Mouse (Mus musculus): ENCODE measurements around the gene Samd9l.
A peak's percentile ranks its signal among the peaks of the same experiment; 100 is the strongest.
"Not testable (repeated sequence)": the region's sequence is repeated elsewhere in the genome, so short reads cannot be mapped to it uniquely, and the experiment has no call there.

Gene Samd9l

GRCm38 (mm10) chr6:3399340-3400068 lies at the start of gene Samd9l:
Gene Samd9l (minus strand): TSS chr6:3399572.
- DNase-seq (ENCODE audit: low read depth, low spot score), result not testable (repeated sequence)

- DNase-seq (ENCODE audit: low read depth, low spot score), result peak; percentile 39
These were observed 48.0 kb upstream of the Samd9l start for GRCm38 (mm10) chr6:3447404-3447803.

- DNase-seq (ENCODE audit: low read depth, low spot score), result no peak
These were observed 44.5 kb upstream of the Samd9l start for GRCm38 (mm10) chr6:3443905-3444304.

DNA sequence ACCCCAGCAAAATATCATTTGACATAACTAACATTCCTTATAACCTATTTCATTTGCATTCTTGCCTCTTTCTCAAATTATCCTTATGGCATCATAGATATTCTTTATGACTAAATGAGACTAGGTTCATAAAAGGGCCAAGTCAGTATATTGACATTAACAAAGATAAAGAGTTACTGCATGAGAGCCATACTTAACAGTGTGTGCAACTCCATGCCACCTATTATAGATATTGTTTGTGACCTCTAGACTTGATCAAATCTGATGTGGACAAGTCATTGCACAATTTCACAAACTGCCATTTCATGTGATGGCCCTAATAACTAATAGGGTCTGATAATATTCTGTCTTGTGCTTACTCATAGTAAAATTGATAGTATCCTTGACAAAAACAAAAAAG lies 36.7 kb upstream of the Samd9l start:
- DNase-seq (ENCODE audit: low read depth, low spot score), result no peak

GRCm38 (mm10) chr6:3430976-3431375 lies 31.6 kb upstream of the Samd9l start:
- not testable (repeated sequence) for DNase-seq (ENCODE audit: low read depth, low spot score)

GRCm38 (mm10) chr6:3427047-3427446 lies 27.7 kb upstream of the Samd9l start:
- no peak for DNase-seq (ENCODE audit: low read depth, low spot score)

DNA sequence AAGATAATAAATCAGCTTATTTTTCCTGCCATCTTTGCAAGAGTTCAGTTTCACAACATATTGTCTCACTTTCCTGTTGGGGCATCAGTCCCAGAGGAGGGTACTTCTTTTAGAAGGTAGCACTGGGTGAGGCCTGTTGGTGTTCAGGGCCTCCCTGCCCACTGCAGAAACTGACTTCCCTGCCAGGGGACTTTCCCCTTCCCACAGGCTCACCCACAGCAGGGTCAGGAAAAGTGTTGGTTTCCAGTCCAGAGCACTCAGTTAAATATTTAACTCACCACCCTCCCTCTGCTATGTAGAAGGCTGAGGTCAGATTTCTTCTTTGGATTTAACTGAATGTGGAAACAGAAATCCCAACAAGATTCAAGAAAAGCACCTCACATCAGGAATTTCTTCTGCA lies 26.0 kb upstream of the Samd9l start:
- not testable (repeated sequence) for DNase-seq (ENCODE audit: low read depth, low spot score)

DNA sequence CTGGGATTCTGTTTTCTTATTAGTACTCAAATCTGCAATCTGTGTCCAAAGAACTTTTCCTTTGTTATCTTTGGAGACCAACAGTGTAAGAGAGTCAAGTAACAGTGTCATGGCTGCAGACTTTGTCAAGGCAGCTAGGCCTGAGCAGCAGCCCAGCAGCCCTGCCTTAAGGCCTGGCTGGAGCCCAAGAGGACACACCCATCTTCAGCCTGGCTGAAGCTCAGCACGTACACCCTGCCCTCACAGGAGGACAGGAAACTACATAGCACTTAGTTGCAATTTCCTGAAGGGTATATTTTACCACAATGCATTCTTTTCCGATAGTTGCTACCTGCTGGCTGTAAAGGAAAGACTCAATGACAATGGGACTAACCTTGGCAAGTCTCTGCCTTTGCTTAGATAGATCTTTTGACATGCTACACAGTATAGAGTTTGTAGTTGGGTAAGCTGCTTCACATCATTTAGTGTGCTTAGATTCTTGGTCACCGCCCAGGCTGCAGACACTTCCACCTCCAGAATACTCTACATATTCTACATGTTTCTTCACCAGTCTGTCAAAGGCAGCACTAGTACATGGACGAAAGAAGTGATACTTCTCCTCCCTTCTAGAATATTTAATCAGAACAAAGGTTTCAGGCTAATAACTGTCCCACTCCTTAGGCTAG lies 25.4 kb upstream of the Samd9l start:
- not testable (repeated sequence) for DNase-seq (ENCODE audit: low read depth, low spot score)

- DNase-seq (ENCODE audit: low read depth, low spot score), result not testable (repeated sequence)
These were observed 2.0 kb downstream of the Samd9l start for GRCm38 (mm10) chr6:3397182-3397906.

GRCm38 (mm10) chr6:3395921-3396611 lies 3.3 kb downstream of the Samd9l start:
- DNase-seq (ENCODE audit: low read depth, low spot score), result not testable (repeated sequence)

DNA sequence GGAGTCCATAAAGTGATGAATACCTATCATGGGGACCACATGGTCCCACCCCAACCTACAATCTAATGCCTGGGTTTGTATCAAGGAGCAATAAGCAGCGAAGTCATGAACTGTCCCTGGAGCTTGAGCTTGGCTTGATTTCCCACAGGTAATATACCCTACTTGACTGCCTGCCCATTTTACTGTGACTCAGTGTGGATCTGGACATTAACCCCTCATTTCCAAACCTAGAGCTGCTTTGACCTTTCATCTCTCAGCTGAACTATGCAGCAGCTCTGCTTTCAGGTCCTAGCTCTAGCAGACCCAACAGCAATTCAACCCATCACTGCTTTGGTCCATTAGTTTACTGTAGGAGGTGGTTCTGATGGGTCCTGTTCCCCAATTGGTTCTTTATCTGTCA lies 9.4 kb downstream of the Samd9l start:
- DNase-seq (ENCODE audit: low read depth, low spot score), result no peak

- DNase-seq (ENCODE audit: low read depth, low spot score), result no peak
These were observed 12.8 kb downstream of the Samd9l start for GRCm38 (mm10) chr6:3386565-3386964.

GRCm38 (mm10) chr6:3384816-3385215 lies 14.6 kb downstream of the Samd9l start:
- DNase-seq (ENCODE audit: low read depth, low spot score), result not testable (repeated sequence)

DNA sequence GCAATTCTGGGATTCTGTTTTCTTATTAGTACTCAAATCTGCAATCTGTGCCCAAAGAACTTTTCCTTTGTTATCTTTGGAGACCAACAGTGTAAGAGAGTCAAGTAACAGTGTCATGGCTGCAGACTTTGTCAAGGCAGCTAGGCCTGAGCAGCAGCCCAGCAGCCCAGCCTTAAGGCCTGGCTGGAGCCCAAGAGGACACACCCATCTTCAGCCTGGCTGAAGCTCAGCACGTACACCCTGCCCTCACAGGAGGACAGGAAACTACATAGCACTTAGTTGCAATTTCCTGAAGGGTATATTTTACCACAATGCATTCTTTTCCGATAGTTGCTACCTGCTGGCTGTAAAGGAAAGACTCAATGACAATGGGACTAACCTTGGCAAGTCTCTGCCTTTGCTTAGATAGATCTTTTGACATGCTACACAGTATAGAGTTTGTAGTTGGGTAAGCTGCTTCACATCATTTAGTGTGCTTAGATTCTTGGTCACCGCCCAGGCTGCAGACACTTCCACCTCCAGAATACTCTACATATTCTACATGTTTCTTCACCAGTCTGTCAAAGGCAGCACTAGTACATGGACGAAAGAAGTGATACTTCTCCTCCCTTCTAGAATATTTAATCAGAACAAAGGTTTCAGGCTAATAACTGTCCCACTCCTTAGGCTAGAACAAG lies 15.1 kb downstream of the Samd9l start:
- DNase-seq (ENCODE audit: low read depth, low spot score), result not testable (repeated sequence)

- no peak for DNase-seq (ENCODE audit: low read depth, low spot score)
These were observed 20.2 kb downstream of the Samd9l start for GRCm38 (mm10) chr6:3379146-3379545.

DNA sequence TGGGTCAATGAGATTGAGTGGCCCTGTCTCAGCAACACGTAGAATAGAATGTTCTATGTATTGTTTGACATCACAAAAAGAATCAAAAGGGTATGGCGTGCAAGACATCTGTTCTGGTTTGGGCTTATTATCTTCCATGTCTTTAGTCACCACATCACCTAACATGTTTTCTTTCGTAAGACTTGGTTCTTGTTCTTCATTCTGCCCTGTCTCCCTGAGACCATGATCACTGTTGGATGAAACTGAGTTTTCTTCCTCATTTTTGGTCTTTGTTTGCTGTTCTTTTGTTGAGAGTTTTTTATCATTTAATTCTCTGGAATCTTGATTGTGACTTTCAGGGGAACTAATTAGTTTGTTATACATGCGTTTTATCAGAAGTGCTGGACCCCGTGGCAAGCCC lies 22.7 kb downstream of the Samd9l start:
- DNase-seq (ENCODE audit: low read depth, low spot score), result no peak

GRCm38 (mm10) chr6:3369527-3369926 lies 29.8 kb downstream of the Samd9l start:
- no peak for DNase-seq (ENCODE audit: low read depth, low spot score)

DNA sequence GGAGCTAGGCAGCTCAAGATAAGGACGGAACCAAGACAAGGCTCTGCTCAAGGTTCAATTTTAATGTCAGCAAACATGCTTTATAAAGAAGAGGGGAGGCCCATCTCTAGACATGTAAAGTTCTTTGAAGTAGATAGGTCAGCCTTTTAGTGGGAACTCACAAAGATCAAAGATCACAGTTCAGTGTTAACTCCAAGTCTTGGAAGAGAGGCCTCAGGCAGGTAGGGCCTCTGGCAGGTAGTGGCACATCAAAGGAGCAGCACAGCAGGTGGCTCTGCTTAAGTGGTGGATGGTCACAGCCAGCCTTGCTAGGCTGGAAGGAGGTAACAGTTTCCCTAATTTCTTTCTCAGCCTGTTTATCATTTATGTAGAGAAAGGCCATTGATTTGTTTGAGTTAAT lies 33.8 kb downstream of the Samd9l start:
- not testable (repeated sequence) for DNase-seq (ENCODE audit: low read depth, low spot score)

DNA sequence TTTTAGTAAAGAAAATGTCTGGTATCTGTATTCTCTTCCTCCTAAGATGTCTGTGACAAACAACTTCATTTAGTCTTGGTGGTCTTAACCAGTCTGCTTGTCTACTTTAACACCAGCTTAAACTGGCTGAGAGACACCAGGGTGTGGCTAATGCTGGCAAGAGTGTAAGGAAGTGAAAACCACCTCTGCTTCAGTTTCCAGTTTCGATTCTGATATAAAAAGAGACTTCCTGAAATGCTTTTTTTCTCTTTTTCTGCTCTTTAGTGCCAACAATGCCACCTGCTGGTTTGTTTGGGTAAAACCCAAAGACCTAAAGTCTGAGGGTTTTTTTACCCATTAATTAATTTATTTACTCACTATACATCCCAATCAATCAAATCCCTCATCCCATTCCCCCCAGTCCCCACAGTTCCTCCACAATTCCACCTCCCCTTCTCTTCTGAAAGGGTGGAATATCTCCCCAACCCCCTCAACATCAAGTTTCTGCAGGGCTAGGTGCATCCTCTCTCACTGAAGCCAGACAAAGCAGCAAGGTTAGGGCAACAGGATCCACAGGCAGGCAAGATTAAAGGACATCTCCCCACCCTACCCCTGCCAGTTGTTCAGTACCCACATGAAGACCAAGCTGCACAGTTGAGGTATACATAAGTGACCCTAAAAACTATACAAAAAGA lies 53.3 kb downstream of the Samd9l start:
- not testable (repeated sequence) for DNase-seq (ENCODE audit: low read depth, low spot score)

DNA sequence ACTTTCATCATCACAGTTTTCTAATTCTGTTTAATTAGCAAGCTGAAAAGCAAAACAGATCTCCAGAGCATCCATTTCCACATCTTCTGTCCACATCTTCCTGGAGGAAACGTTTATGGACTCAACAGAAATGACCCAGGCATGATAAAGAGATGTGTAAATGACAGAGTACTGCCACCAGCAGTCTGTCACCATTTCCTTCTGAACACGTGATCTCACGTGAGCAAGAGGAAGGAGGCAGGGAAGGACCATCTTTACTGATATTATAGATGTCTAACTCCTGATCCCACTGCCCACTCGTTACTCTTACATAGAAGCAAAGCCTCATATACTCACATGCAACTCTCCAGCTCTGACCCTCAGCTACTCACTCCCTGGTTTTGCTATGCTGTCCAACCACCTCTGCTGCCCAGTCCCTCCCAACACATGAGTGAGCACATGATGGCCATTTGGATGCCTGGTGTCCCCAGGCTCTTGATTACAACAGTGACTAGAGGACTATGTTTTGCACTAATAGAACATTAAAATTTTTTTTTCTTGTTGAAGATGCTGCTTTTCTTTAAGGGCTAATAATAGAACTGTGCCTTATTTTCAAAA lies 54.2 kb downstream of the Samd9l start:
- DNase-seq (ENCODE audit: low read depth, low spot score), result not testable (repeated sequence)
